Mouse (Mus musculus) cerebellum, postnatal 10 days (tissue): Measurements from ENCODE around the gene Angptl4.
A peak's percentile ranks its signal among the peaks of the same experiment; 100 is the strongest.

ENCODE experiments used
- DNase-seq, 2 experiments: peaks; one replicate each; pipeline ENCODE4 v3.0.0; 2021; ENCODE audit warnings: mixed read lengths in 2 of 2

The Angptl4 gene

DNA sequence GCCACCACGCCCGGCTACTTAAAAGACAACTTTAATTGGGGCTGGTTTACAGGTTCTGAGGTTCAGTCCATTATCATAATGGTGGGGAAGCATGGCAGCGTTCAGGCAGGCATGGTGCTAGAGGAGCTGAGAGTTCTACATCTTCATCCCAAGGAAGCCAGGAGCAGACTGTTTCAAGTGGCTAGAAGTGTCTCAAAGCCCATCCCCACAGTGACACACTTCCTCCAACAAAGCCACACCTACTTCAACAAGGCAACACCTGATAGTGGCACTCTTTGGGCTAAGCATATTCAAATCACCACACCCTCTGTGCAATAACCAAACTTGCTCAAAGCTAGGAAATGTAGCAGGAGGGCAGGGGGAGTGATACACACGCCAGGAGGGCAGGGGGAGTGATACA, 22.6 kb upstream of the Angptl4 start:
- DNase-seq: no peak

DNA sequence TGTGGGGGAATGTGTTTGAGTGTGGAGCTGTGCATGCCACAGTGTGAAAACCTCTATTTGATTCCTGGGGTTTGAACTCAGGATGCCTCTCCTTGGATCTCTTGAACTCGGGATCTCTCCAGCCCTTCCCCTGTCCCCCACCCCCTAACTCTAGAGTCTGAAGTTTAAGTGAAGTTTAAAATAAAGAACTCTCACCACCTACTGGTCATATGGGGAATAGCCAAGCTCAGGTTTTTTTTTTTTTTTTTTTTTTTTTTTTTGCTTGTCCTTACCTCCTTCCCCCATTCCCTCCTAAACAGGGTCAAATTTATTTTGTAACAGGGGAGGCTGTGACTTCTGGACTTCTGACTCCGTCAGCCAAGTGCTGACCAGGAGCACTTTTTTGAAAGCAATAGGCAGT, 20.6 kb upstream of the Angptl4 start:
- DNase-seq: no peak

GRCm38 (mm10) chr17:33799277-33799676, 17.6 kb upstream of the Angptl4 start:
- no peak for DNase-seq

DNA sequence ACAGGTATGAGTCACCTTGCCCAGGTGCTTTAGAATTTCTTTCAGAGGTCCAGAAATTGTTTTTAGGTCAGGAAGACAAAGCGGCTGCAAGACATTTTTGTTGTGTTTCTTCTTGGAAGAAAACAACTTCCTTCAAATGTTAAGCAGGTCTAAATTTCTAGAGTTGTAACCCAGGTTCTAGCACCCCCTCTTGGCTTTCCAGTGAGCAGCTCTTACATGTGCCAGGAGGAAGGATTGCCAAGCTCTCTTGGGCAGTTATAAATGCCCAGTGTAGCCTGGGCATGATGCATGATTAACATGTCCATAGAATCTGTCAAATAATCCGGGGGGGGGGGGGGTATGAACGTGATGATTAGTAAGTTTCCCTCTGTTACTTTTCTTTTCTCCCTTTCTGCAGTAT, 16.7 kb upstream of the Angptl4 start:
- no peak for DNase-seq

DNA sequence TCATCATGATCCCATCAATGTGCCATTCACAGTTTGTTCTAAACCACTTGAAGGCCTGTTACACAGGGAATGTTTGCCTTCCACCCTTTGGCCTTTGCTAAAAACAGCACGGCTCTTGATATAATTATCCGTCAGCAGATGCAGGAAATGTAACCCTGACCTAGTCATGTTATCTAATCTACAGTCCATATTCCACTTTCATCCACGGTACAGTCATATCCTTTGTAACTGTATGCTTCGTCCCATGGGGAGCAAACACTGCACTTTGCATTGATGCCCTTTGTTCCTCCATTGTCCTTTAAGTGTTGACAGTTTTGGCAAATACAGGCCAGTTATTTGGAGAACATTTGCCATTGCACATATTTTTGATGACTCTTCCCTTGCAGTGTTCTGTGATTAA, 7.1 kb upstream of the Angptl4 start:
- no peak for DNase-seq

- DNase-seq: no peak
Observed at GRCm38 (mm10) chr17:33786375-33786774, 4.7 kb upstream of the Angptl4 start.

DNA sequence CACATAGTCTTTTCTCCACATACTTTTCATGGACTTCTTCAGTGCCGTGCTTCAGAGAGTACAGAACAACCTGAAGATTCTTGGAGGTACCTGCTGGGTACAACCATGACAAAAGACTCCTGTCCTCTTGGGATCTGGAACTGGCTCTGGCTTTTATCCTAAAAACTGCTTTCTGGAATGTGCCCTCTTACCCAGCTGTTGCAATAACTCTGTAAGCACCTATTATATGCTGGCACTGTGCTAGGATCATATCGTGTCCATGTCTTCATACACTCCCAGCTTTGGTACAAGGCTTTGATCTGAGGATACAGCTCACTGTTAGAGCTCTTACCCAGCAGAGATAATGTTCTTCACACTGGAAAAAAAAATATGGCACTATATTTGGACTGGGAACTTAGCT, 3.3 kb upstream of the Angptl4 start:
- DNase-seq: no peak

- peak; percentile 40 to 56 for DNase-seq
Observed at GRCm38 (mm10) chr17:33783408-33783807, 1.8 kb upstream of the Angptl4 start.

DNA sequence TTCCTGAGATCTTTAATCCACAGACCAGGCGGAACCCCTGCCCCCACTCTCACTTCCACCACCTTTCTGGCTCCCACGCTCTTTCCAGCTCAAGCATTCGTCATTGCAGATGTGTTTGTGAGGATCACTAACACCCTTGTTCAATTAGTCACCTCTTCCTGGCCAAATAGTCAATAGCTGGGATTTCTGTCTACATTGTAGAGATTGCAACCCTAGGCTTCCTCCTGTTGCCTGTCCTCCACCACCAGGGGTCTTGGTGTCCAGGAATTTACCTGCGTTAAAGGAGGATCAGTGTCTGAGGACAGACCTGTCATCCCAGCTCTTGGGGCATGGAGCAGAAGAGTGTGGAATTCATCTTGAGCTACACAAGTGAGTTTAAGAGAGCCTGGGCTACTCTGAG, 437 bp upstream of the Angptl4 start:
- no peak for DNase-seq

DNA sequence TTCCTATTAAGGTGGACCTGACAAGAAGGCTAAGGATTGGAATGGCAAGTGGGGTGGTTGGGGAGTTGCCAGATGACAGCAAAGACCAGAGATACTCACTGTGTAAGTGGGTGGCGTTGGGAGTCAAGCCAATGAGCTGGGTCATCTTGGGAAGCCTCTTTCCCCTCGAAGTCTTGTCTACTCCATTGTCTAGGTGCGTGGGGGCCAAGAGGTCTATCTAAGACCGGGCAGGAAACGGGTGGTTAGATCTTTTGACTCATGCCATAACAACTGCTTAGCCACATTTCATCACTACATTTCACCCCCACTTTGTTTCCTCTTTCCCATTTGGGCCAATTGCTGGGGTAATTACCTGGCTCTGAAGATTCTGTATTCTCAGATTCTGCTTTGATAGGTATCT, 1.2 kb downstream of the Angptl4 start:
- peak; percentile 16 to 44 for DNase-seq

DNA sequence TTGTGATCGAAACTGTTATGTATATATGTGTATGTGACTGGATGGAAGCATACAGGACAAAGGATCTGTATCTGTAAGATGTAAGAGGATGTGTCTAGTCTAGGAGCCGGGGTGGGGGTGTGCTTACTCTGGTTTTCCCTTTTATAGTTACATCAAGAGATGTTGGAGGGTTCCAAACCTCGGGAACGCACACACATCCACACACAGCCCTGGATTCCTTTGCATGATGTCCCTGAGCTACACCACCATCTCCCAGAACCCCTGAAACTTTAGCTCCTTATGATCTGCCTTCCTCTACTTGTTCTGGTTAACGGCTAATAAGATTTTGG, 1.7 kb downstream of the Angptl4 start:
- DNase-seq: no peak

DNA sequence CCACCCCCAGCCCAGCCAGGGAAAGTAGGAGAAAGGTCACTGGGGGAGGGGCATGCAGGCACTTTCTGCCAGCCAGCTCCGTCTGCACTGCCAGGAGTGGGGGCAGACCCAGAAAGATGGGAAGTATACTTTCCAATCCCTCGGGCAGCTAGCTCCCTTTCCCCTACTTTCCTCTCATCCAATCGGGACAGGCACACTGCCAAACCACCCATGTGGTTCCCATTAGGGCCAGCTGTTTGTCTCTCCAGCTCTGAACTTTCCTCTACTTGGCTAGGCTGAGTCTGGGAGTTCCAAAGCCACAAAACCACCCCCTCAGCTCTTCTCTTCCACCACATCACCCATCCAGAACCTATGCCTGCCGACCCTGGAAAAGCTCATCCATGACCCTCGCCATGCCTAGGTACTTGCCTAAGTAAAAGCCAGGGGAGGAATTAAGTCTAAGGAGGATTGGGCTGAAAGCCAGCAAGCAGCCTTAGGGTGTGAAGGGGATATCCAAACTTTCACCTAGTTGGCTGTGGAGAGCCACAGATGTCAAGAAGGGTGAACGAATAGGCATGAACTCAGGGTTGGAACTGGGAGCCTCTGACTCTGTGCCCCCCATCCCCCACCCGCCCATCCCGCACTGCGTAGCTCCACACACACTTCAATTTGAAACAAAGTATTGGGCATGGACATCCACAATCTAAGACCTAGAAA, 2.2 kb downstream of the Angptl4 start:
- peak; percentile 84 to 89 for DNase-seq

- no peak for DNase-seq
Observed at GRCm38 (mm10) chr17:33775287-33775686, 6.3 kb downstream of the Angptl4 start.

GRCm38 (mm10) chr17:33774573-33775155, 7.0 kb downstream of the Angptl4 start:
- DNase-seq: no peak

GRCm38 (mm10) chr17:33773871-33774572, 7.6 kb downstream of the Angptl4 start:
- DNase-seq: no peak

- DNase-seq: no peak
Observed at GRCm38 (mm10) chr17:33773426-33773825, 8.2 kb downstream of the Angptl4 start.

- DNase-seq: no peak
Observed at GRCm38 (mm10) chr17:33771617-33772016, 10.0 kb downstream of the Angptl4 start.

GRCm38 (mm10) chr17:33766389-33766788, 15.2 kb downstream of the Angptl4 start:
- no peak for DNase-seq

DNA sequence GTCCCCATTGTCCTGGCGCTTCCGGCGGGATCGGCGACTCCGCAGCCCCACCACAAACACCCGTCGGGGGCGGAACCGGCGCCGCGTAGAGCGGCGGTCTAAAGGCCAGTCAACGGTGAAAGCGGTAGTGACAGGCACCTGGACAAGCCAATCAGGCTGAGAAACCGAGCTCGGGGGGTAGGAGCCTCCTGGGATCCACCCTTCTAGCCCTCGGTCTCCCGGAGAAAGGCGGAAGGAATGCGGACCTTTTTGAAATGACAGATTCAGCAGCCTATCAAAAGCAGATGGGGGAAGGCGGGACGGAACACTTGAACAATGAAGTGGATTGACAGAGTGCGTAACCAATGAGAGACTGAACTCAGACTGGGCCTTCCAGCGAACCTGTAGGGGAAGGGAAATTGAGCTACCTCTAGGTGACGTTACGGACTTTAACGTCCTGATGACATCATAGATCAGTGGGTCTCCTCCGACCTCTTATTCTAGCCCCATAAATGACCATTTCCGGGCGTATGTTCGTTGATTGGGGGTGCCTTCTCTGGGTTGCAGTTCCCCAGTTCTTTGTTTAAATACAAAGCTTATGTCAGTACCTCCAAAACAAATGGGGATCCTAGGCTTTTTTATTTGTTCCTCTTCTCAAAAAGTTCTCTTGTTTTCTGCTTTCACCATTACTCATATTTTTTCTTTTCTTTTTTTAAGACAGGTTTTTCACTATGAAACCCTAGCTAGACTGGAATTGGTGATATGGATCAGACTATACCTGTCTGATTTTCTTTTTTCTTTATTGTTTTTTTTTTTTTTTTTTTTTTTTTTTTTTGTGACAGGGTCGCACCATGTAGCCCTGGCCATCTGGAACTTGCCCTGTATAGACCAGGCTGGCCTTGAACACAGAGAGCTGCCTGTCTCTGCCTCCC, 21.1 kb downstream of the Angptl4 start, which contains the start of gene Rab11b:
Rab11b (minus strand) TSS at position 276 of the 911 bp plus-strand sequence.
- DNase-seq: peak; percentile 99 to 100

GRCm38 (mm10) chr17:33759767-33760254, 21.8 kb downstream of the Angptl4 start:
- DNase-seq: peak; percentile 95 to 96

GRCm38 (mm10) chr17:33757231-33757630, 24.4 kb downstream of the Angptl4 start:
- DNase-seq: peak; percentile 27 to 42

- peak; percentile 26 to 30 for DNase-seq
Observed at GRCm38 (mm10) chr17:33756108-33756790, 25.4 kb downstream of the Angptl4 start.
